Mouse (Mus musculus) myocyte (in vitro differentiated cells): ENCODE data around the gene Fam117a.

Experiments used
- CEBPB ChIP-seq: IDR thresholded peaks from 2 replicates; pipeline ENCODE4 v1.6.1; 2011; ENCODE audit warnings: mild to moderate bottlenecking, moderate library complexity; ENCODE audit not compliant: poor library complexity, insufficient read depth, severe bottlenecking
- E2F4 ChIP-seq: IDR thresholded peaks from one replicate; pipeline ENCODE4 v1.6.1; 2011; ENCODE audit warnings: mild to moderate bottlenecking, control low read depth, moderate library complexity; ENCODE audit not compliant: insufficient read depth
- MAX ChIP-seq: IDR thresholded peaks from one replicate; pipeline ENCODE4 v1.6.1; 2011; ENCODE audit warnings: low read depth, mild to moderate bottlenecking, control low read depth
- MYOD1 ChIP-seq, 3 experiments: IDR thresholded peaks; one replicate each; pipeline ENCODE4 v1.6.1; 2011; ENCODE audit warnings: control low read depth in 2 of 3, low read depth in 2 of 3, mild to moderate bottlenecking in 2 of 3, moderate library complexity in 1 of 3; ENCODE audit not compliant: insufficient read length in 2 of 3, control insufficient read depth in 1 of 3
- MYOG ChIP-seq, 3 experiments: IDR thresholded peaks; one replicate each; pipeline ENCODE4 v1.6.1; 2011; ENCODE audit warnings: control low read depth in 2 of 3, low read depth in 2 of 3, mild to moderate bottlenecking in 2 of 3; ENCODE audit not compliant: insufficient read length in 2 of 3, control insufficient read depth in 1 of 3, insufficient read depth in 1 of 3
- POLR2A ChIP-seq: IDR thresholded peaks from one replicate; pipeline ENCODE4 v1.6.1; 2011; ENCODE audit warnings: low read depth, mild to moderate bottlenecking, control low read depth, moderate library complexity; ENCODE audit not compliant: insufficient read length
- POLR2AphosphoS2 ChIP-seq: IDR thresholded peaks from one replicate; pipeline ENCODE4 v1.6.1; 2011; ENCODE audit warnings: low read depth, control low read depth; ENCODE audit not compliant: insufficient read length
- REST ChIP-seq: IDR thresholded peaks from one replicate; pipeline ENCODE4 v1.6.1; 2011; ENCODE audit warnings: mild to moderate bottlenecking, control low read depth, moderate library complexity; ENCODE audit not compliant: insufficient read depth, insufficient read length
- SRF ChIP-seq: IDR thresholded peaks from one replicate; pipeline ENCODE4 v1.6.1; 2011; ENCODE audit warnings: low read depth; ENCODE audit not compliant: control insufficient read depth, insufficient read length
- TCF12 ChIP-seq: IDR thresholded peaks from one replicate; pipeline ENCODE4 v1.6.1; 2011; ENCODE audit warnings: mild to moderate bottlenecking, control low read depth; ENCODE audit not compliant: poor library complexity, insufficient read depth, severe bottlenecking
- TCF3 ChIP-seq: IDR thresholded peaks from one replicate; pipeline ENCODE4 v1.6.1; 2011; ENCODE audit warnings: low read depth, control low read depth; ENCODE audit not compliant: insufficient read length
- USF1 ChIP-seq: IDR thresholded peaks from one replicate; pipeline ENCODE4 v1.6.1; 2011; ENCODE audit warnings: low read depth, mild to moderate bottlenecking, control low read depth, moderate library complexity

DNA sequence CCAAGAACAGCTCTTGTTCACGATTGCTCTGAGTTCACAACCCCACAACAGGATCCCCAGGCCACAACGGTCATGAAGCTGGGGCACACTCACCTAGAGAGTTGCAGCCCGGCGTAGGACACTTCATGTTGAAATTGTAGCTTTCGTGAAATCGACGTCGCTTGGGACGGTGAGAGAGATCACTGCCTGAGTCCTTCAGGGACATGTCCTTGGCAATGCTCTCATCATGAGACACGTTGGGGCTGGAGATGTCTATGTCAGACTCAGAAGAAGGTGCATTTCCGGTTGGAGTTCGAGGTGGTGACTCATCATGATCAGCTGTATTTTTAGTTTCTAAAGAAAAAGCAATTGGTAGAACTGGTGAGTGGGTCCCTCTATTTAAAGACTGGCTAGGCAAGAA is 36.9 kb upstream of the Fam117a start:
- TF ChIP-seq POLR2AphosphoS2 (no peak), TCF12 (no peak), POLR2A (no peak), SRF (no peak), TCF3 (no peak), MAX (no peak), MYOG (IDR thresholded peaks at IDR 0.05; ENCODE audit: control insufficient read depth in 1 of 3, insufficient read depth in 1 of 3, insufficient read length in 2 of 3, low read depth in 2 of 3) (no peak), E2F4 (no peak), USF1 (no peak), CEBPB (no peak), MYOD1 (IDR thresholded peaks at IDR 0.05; ENCODE audit: control insufficient read depth in 1 of 3, insufficient read length in 2 of 3, low read depth in 2 of 3) (no peak), REST (no peak)
